Mouse (Mus musculus): Measurements from ENCODE around the gene Arhgap21.

- TF ChIP-seq CTCF (IDR thresholded peaks at IDR 0.05) (no peak), EP300 (IDR thresholded peaks at IDR 0.05; ENCODE audit: insufficient read depth, low read depth, low read length) (no peak)
Observed at GRCm38 (mm10) chr2:20860756-20861155, 107.9 kb downstream of the Arhgap21 start.
